Mouse (Mus musculus): ENCODE results near the gene Ccdc69.

DNA sequence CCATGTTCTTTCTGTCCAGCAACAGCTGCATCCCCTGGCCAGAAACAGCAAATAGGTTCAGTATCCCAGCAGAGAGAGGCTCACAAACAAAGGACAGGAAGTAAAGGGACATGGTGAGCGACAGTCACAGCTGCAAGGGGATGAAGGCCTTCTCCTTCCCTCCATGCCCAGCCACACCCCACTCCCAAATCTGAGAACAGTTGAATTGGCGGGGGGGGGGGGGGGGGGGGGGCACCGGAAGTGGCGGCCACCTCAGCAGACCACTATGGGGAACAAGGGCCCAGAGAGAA, 46.0 kb downstream of the Ccdc69 start:
- TF ChIP-seq POLR2A (IDR thresholded peaks at IDR 0.05; ENCODE audit: insufficient read depth, low read depth, low read length) (no peak), CTCF (IDR thresholded peaks at IDR 0.05; ENCODE audit: insufficient read depth, low read depth, low read length) (no peak)
